ENCODE assay signal across 8 mouse cellular contexts in the genomic region with DNA sequence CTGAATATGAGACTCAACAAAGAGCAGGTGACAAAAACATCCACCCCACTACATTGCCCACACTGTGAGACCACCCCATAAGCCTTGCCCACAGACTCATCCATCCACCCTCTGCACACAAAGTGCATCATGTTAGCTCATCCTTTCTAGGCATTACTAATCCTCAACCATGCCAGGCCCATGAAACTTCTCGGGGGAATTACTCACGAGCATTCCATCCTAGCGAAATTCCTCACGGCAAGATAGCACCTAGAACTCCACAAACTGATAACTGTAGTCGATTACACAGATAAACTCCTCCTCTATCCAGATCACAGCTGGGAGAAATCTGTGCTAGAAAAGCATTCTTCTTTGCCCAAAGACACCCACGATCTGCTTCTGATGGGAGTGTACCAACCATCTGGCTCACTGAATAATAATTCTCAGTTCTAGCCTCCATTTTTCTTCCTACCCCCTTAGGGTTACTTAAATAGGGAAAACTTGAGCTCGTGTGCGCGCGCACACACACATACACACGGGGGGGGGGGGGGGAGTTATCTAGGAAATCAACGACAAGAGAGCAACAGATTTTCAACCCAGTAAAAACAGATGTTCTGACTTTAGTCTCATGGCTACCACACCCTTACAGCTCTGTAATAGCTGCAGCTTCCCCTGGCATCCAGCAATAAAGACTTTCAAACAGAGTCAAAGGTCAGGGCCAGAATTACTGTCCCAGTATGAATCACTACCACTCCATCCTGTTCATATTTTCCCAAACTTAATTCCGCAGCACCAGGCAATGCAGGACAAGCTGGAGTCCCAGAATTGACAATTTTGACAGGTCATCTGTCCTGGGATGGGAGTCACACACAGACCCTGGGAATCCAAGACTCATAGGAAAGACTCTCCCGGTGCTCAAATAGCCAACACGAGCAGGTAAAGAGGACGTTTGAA. TPM values are rescaled to one million over a fixed set of nuclear protein-coding genes. Genes with fewer than 3 reads are reported as not detected.
DNase-seq lines count a peak whose midpoint lies in the region; ATAC-seq and TF ChIP-seq lines count a peak whose summit lies in the region.

No protein-coding gene starts in this region.

- WGBS in forebrain, embryonic 11.5 days = 85% methylated on average over 16 of the region's 16 CpGs
- WGBS in forebrain, postnatal 0 days = 82% methylated on average over 16 of the region's 16 CpGs
- 71% methylated on average over 15 of the region's 16 CpGs for WGBS in lung, postnatal 0 days
- 58% methylated on average over 16 of the region's 16 CpGs for WGBS in lung, adult 2 months
- WGBS in intestine, postnatal 0 days = 34% methylated on average over 16 of the region's 16 CpGs
- 20% methylated on average over 16 of the region's 16 CpGs for WGBS in small intestine, adult 2 months

- peak overlapping the region; percentile 4; the same call in 1 of the 2 replicates for H3K9ac ChIP-seq in forebrain, embryonic 11.5 days (ENCODE audit: low read length)
- H3K9ac ChIP-seq in forebrain, postnatal 0 days = no peak overlapping the region
- H3K9ac ChIP-seq in lung, postnatal 0 days (replicated peaks; ENCODE audit: low read depth) = no peak overlapping the region
- no peak overlapping the region for H3K9ac ChIP-seq in intestine, postnatal 0 days (ENCODE audit: low read depth, low read length)

- TF ChIP-seq EP300 in lung, postnatal 0 days (IDR thresholded peaks at IDR 0.05) = no peak

- ATAC-seq in forebrain, embryonic 11.5 days (replicated peaks; ENCODE audit: low FRiP score) = no peak
- ATAC-seq in forebrain, postnatal 0 days = no peak
- ATAC-seq in lung, postnatal 0 days = no peak
- ATAC-seq in intestine, postnatal 0 days = no peak

- H3K4me1 ChIP-seq in forebrain, embryonic 11.5 days (replicated peaks; ENCODE audit: control insufficient read depth, insufficient read depth, low read length) = peaks cover 7% of the 10 kb centered on the region; the same call in 1 of the 2 replicates
- peaks cover 8% of the 10 kb centered on the region; the same call in 1 of the 2 replicates for H3K4me1 ChIP-seq in forebrain, postnatal 0 days (ENCODE audit: insufficient read depth)
- peaks cover 5% of the 10 kb centered on the region; the same call in 1 of the 2 replicates for H3K4me1 ChIP-seq in lung, postnatal 0 days (ENCODE audit: insufficient read depth, low read depth, low read length)
- H3K4me1 ChIP-seq in lung, adult 2 months (ENCODE audit: control insufficient read depth, insufficient read depth, low read length) = peaks cover 27% of the 10 kb centered on the region
- H3K4me1 ChIP-seq in intestine, postnatal 0 days (replicated peaks; ENCODE audit: control insufficient read depth, insufficient read depth, low read length) = peaks cover 15% of the 10 kb centered on the region
- H3K4me1 ChIP-seq in small intestine, adult 2 months (ENCODE audit: control insufficient read depth, insufficient read depth, insufficient read length, low read length) = peaks cover 43% of the 10 kb centered on the region

- H3K27me3 ChIP-seq in forebrain, embryonic 11.5 days (ENCODE audit: control insufficient read depth, insufficient read depth, low read length) = no peaks in the 10 kb centered on the region
- H3K27me3 ChIP-seq in forebrain, postnatal 0 days (ENCODE audit: insufficient read depth, low read length) = no peaks in the 10 kb centered on the region
- no peaks in the 10 kb centered on the region for H3K27me3 ChIP-seq in lung, postnatal 0 days (replicated peaks; ENCODE audit: insufficient read depth, low read length)
- no peaks in the 10 kb centered on the region for H3K27me3 ChIP-seq in intestine, postnatal 0 days (replicated peaks; ENCODE audit: control insufficient read depth, insufficient read depth, low read length)
- H3K27me3 ChIP-seq in small intestine, adult 2 months (ENCODE audit: control insufficient read depth, insufficient read depth, low read length) = no peaks in the 10 kb centered on the region

- H3K4me3 ChIP-seq in forebrain, embryonic 11.5 days (ENCODE audit: low read depth, low read length) = no peak overlapping the region
- no peak overlapping the region for H3K4me3 ChIP-seq in forebrain, postnatal 0 days (ENCODE audit: low read depth, low read length)
- H3K4me3 ChIP-seq in lung, postnatal 0 days (ENCODE audit: low read depth, low read length) = no peak overlapping the region
- no peak overlapping the region for H3K4me3 ChIP-seq in lung, adult 2 months (replicated peaks; ENCODE audit: extremely low read depth, low read depth, low read length)
- peak overlapping the region; percentile 90 for H3K4me3 ChIP-seq in intestine, postnatal 0 days (ENCODE audit: low read depth, low read length)
- peak overlapping the region; percentile 45 for H3K4me3 ChIP-seq in small intestine, adult 2 months (ENCODE audit: low read depth, low read length)

- H3K27ac ChIP-seq in forebrain, embryonic 11.5 days (ENCODE audit: low read depth, low read length) = no peak overlapping the region
- H3K27ac ChIP-seq in forebrain, postnatal 0 days (ENCODE audit: low read depth, low read length) = no peak overlapping the region
- no peak overlapping the region for H3K27ac ChIP-seq in lung, postnatal 0 days (ENCODE audit: low read length)
- H3K27ac ChIP-seq in intestine, postnatal 0 days (ENCODE audit: low read depth, low read length) = peak overlapping the region; percentile 35
- H3K27ac ChIP-seq in small intestine, adult 2 months (ENCODE audit: insufficient read depth, low read depth, low read length) = peak overlapping the region; percentile 84

- TF ChIP-seq POLR2A in lung, adult 2 months (IDR thresholded peaks at IDR 0.05; ENCODE audit: borderline replicate concordance, extremely low read depth, low read depth, low read length) = no peak
- TF ChIP-seq POLR2A in small intestine, adult 2 months (IDR thresholded peaks at IDR 0.05; ENCODE audit: low read depth, low read length) = no peak

- no peaks in the 10 kb centered on the region for H3K9me3 ChIP-seq in forebrain, embryonic 11.5 days (ENCODE audit: control insufficient read depth, low read length)
- H3K9me3 ChIP-seq in forebrain, postnatal 0 days (ENCODE audit: low read length) = no peaks in the 10 kb centered on the region
- H3K9me3 ChIP-seq in lung, postnatal 0 days (ENCODE audit: low read length) = no peaks in the 10 kb centered on the region
- H3K9me3 ChIP-seq in intestine, postnatal 0 days (ENCODE audit: control insufficient read depth) = no peaks in the 10 kb centered on the region

- H3K4me2 ChIP-seq in forebrain, embryonic 11.5 days (ENCODE audit: low read depth, low read length, severe bottlenecking) = peak overlapping the region; percentile 63; the same call in 1 of the 2 replicates
- no peak overlapping the region for H3K4me2 ChIP-seq in forebrain, postnatal 0 days (ENCODE audit: low read depth)
- H3K4me2 ChIP-seq in lung, postnatal 0 days (replicated peaks; ENCODE audit: low read depth, low read length) = peak overlapping the region; percentile 91
- peak overlapping the region; percentile 92 for H3K4me2 ChIP-seq in intestine, postnatal 0 days (replicated peaks; ENCODE audit: low read depth)

- no peaks in the 10 kb centered on the region for H3K36me3 ChIP-seq in forebrain, embryonic 11.5 days (ENCODE audit: control insufficient read depth, insufficient read depth, low read length)
- no peaks in the 10 kb centered on the region for H3K36me3 ChIP-seq in forebrain, postnatal 0 days (ENCODE audit: insufficient read depth)
- H3K36me3 ChIP-seq in lung, postnatal 0 days (ENCODE audit: insufficient read depth, low read length) = no peaks in the 10 kb centered on the region
- H3K36me3 ChIP-seq in intestine, postnatal 0 days (ENCODE audit: control insufficient read depth, insufficient read depth) = no peaks in the 10 kb centered on the region
- H3K36me3 ChIP-seq in small intestine, adult 2 months (ENCODE audit: control insufficient read depth, insufficient read depth, low read length) = no peaks in the 10 kb centered on the region

- TF ChIP-seq CTCF in forebrain, postnatal 0 days (IDR thresholded peaks at IDR 0.05; ENCODE audit: low read depth) = no peak
- no peak for TF ChIP-seq CTCF in lung, postnatal 0 days (IDR thresholded peaks at IDR 0.05)
- no peak for TF ChIP-seq CTCF in lung, adult 2 months (IDR thresholded peaks at IDR 0.05; ENCODE audit: insufficient read depth, low read length)
- no peak for TF ChIP-seq CTCF in intestine, postnatal 0 days (IDR thresholded peaks at IDR 0.05; ENCODE audit: low read depth)
- no peak for TF ChIP-seq CTCF in small intestine, adult 2 months (IDR thresholded peaks at IDR 0.05; ENCODE audit: extremely low read depth, insufficient read length, insufficient replicate concordance, low read depth, low read length)

- no peak for DNase-seq in forebrain, embryonic 11.5 days (ENCODE audit: low spot score)
- DNase-seq in forebrain, postnatal 0 days = no peak
- no peak for DNase-seq in lung, postnatal 0 days (ENCODE audit: low spot score)
- DNase-seq in lung, adult 2 months = no peak
- DNase-seq in urinary bladder, postnatal 36 days (ENCODE audit: low spot score in 2 of 2) = no peak
- DNase-seq in ovary, postnatal 10 days (ENCODE audit: low spot score) = no peak

RNA-seq across cellular contexts. Expression of a gene that starts 2.1 kb away (rescaled TPM):
- 60.6 and 63.5 TPM in 2 replicates for polyA plus RNA-seq in forebrain, embryonic 11.5 days (2014; fragmentation: Nextera tagmentation; extraction: Ambion mirVana)
- 93.1 and 105 TPM in 2 replicates for total RNA-seq in forebrain, postnatal 0 days (2014; rRNA removed)
- polyA plus RNA-seq in forebrain, postnatal 0 days (2015; fragmentation: Nextera tagmentation; extraction: Ambion mirVana) = 118 and 122 TPM in 2 replicates
- 24.4 and 26.0 TPM in 2 replicates for polyA plus RNA-seq in lung, postnatal 0 days (2015; fragmentation: Nextera tagmentation; extraction: Ambion mirVana)
- polyA plus RNA-seq in lung, adult 2 months (2012; rRNA removed) = 15.2 and 17.8 TPM in 2 replicates
- 36.2 and 41.5 TPM in 2 replicates for polyA plus RNA-seq in intestine, postnatal 0 days (2015; fragmentation: Nextera tagmentation; extraction: Ambion mirVana)
- polyA plus RNA-seq in small intestine, adult 2 months (2012; rRNA removed) = 21.5 and 21.6 TPM in 2 replicates

RNA-seq across cellular contexts. Expression of a gene that starts 2.2 kb away (rescaled TPM):
- polyA plus RNA-seq in forebrain, embryonic 11.5 days (2014; fragmentation: Nextera tagmentation; extraction: Ambion mirVana) = 32.4 and 35.6 TPM in 2 replicates
- total RNA-seq in forebrain, postnatal 0 days (2014; rRNA removed) = 6.0 and 8.1 TPM in 2 replicates
- 5.2 and 5.4 TPM in 2 replicates for polyA plus RNA-seq in forebrain, postnatal 0 days (2015; fragmentation: Nextera tagmentation; extraction: Ambion mirVana)
- 13.4 and 14.5 TPM in 2 replicates for polyA plus RNA-seq in lung, postnatal 0 days (2015; fragmentation: Nextera tagmentation; extraction: Ambion mirVana)
- 28.5 and 35.3 TPM in 2 replicates for polyA plus RNA-seq in lung, adult 2 months (2012; rRNA removed)
- 17.2 and 18.0 TPM in 2 replicates for polyA plus RNA-seq in intestine, postnatal 0 days (2015; fragmentation: Nextera tagmentation; extraction: Ambion mirVana)
- polyA plus RNA-seq in small intestine, adult 2 months (2012; rRNA removed) = 24.7 and 69.8 TPM in 2 replicates

Comparison
In these comparisons a context has a peak if more than half of its experiments do, and no peak if none do; other contexts are left out.
1. H3K27ac ChIP-seq: peak in intestine, postnatal 0 days (single experiment) and small intestine, adult 2 months (single experiment); none in forebrain, embryonic 11.5 days (single experiment), forebrain, postnatal 0 days (single experiment) and lung, postnatal 0 days (single experiment).
2. H3K4me3 ChIP-seq: peak in intestine, postnatal 0 days (single experiment) and small intestine, adult 2 months (single experiment); none in forebrain, embryonic 11.5 days (single experiment), forebrain, postnatal 0 days (single experiment), lung, postnatal 0 days (single experiment) and lung, adult 2 months (single experiment).